Mouse (Mus musculus): ENCODE results near the gene Fstl4. TPM values are rescaled to one million over a fixed set of nuclear protein-coding genes. Genes with fewer than 3 reads are reported as not detected.
"Not testable (repeated sequence)": the region's sequence is repeated elsewhere in the genome, so short reads cannot be mapped to it uniquely, and the experiment has no call there.

The Fstl4 gene
- total RNA-seq, 2 experiments from 2014 or later = 2.9 to 3.2 TPM

DNA sequence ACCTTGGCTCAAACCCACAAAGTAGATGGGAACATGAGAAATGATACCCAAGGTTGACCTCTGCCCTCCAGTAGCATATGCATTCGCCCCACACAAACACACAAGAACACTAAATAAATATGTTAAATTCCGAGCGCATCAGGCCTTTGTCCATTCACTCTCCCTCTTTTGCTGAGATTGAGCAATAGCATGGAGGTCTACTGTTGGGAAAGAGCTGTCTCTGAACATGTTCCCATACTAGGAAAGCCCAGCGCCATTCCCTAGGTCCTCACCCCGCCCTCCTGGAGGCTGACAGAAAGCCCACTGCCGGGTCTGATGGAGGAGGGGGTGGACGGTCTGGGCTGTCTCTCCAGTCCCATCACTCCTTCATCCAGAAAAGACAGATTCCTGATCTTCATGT is 419.6 kb downstream of the Fstl4 start:
- intact Hi-C loops (cut with DNase I) = no loop called here
- no peak for DNase-seq

DNA sequence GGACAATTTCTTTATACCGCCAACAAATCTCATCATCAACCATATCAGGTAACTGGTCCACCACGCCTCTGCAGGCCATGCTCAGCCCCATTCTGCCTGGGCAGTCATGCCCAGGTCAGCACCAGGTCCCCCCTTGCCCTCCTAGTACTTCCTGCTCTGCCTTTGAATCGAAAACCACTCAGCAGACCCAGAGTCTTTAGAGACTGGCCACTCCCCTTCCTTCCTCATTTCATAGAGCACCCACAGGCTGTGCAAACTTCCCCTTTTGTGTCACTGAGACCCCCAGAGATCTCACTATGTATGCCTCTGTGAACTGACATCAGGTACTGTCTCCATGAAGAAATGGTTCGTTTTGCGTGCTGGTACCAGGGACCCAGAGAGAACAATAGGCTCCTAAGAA is 420.3 kb downstream of the Fstl4 start:
- intact Hi-C loops (cut with DNase I) = no loop called here
- DNase-seq = no peak

DNA sequence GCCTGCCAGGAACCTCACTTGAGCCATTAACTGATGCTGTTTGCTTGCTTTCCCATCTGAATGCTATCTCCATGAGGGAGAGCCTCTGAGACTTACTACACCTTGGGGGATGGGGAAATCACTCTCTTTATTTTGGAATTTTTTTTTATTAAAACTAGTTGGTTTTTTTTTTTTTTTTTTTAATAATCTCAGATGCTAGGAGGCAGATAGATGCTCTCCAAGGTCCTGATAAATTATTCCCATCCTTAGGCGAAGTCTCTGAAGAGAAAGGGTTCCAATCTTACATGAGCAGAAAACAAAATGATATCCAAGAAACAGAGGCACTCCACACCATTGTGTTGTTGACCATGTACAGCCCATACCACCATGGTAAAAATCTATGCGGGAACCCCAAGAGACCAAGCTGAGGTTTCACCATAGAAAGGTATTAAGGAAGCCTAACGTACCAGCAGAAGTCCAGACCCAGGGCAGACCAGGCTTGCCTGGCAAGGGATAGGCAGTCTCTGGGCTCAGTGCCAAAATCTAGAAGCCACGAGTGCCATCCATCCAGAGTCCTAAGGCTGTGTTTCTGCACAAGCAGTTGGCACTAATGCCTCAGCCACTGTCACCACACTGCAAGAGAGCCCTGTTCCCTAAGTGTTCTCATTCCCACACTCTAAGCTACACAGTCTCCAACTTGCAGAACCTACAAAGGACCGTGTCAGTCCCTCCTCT is 423.1 kb downstream of the Fstl4 start:
- DNase-seq = peak in 1 of 2 experiments; percentile 11

DNA sequence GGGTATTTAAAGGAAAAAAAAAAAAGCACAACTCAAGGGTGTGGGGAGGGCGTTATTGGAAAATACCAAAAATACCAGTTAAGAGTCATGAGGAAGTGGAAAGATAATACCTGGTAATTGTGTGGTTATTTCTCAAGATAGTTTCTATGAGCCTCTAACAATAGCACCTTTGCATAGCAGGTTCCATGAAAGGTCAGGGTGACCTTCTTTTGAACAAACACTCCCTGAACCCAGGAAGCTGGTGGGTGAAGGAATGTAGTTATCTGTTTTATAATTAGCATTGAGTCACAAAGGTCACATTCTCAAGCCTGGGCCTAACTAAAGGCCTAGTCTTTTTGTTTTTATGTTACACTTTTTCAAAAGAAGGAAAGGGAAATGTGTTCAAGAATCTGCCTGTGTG is 432.1 kb downstream of the Fstl4 start:
- intact Hi-C loops (cut with DNase I); DNase-seq: not testable (repeated sequence)

More for the DNA sequence above, 423.1 kb downstream of the Fstl4 start:
- intact Hi-C loops (cut with DNase I) = no loop called here

DNA sequence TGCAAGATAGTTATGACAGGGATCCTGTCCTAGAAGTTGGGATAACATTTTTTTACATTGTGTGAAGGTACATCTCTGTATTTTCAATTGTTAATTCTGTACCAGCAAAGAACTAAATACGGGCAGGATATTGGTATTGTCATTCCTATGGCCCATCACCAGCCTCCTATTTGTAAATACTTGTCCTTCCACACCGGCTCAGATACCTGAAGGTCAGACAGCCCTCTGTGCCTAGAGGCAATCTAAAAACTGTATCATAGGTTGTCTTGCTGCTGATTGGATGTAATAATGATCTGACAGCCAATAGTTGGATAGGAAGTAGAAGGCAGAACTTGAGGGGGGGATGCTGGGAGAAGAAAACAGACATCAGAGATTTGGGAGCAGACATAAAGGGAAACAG is 432.7 kb downstream of the Fstl4 start:
- intact Hi-C loops (cut with DNase I) = no loop called here
- DNase-seq = no peak

DNA sequence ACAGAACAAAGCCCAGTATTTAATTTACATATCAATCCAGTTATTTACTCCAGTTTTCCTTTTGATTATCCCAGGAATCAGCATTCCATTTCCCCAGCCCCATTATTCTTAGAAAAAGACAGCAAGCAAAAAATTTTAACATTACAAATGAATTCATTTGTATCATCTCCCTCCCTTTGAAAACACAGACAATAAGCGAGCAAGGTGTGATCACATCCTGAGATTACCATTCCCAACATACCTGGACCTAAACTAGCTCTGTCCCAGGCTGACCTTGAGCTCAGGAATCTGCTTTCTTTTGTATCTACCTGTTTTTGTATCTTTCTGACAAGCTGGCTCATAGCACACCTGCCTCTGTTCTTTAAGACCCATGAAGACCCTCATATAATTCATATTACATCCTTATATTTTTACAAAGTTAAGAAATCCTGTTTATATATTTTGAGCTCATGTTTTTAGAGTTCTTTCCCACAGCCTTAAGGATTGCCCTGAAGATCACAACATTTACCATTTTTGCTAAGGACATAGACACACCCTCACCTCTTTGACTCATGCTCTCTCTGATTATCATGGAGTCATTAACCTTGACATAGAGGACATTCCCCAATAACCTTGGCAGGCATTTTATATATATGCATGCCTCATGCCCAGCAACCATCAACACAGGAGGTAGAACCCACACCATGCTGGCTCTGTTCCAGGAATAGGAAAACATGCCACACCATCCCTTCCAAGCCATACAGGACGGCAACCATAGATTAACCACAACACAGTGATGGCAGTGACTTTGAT is 438.2 kb downstream of the Fstl4 start:
- no peak for DNase-seq
- intact Hi-C loops (cut with DNase I) = no loop called here

DNA sequence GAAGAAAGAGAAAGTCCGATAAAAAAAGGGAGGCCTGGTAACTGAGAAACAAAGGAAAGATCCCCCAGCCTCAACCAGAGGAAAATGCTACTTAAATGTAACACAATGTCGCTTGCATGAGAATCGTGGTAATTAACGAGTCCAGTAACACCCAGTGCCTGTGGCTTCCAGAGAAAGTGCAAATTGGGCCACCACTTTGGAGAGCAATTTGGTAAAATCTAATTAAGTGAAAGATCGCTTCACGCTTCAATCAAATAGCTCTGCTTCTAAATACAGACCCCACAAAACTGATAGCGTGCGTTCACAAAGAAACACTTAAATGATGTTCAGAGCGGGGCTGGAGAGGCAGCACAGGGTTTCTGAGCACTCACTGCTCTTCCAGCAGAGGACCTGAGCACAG is 446.4 kb downstream of the Fstl4 start:
- intact Hi-C loops (cut with DNase I) = no loop called here

DNA sequence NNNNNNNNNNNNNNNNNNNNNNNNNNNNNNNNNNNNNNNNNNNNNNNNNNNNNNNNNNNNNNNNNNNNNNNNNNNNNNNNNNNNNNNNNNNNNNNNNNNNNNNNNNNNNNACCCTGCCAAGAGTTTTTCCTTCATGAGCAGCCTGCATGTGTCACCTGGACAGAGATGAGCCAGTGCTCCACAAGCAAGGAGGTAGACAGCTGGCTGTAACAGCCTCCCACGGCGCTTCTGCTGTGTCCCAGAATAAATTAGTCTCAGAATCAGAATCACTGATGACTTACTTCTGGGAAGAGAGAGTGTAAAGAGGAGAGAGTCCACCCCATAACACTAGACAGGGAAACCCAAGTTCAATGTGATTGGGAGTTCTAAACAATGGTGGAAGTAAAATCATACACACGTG is 464.6 kb downstream of the Fstl4 start:
- intact Hi-C loops (cut with DNase I) = no loop called here
- no peak for DNase-seq

More for the DNA sequence above, 446.4 kb downstream of the Fstl4 start:
- no peak for DNase-seq

DNA sequence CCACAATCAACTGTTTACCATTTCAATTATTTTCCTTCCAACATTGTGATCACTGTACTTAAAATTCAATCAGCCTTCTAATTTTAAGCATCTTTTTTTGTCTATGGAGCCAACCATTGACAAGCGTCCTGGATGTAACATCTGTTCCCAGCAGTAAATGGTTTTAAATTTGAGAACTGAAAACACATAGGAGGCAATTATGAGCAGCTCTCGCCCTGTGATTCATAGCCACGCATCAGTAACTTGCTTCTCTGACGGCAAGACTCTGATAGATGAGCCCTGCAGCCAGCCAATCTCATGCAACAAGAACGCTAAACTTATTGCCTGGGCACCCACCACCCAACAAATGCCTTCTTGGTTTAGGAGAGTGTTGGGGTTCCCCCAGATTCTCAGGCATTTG is 467.4 kb downstream of the Fstl4 start:
- DNase-seq = no peak
- intact Hi-C loops (cut with DNase I) = no loop called here

DNA sequence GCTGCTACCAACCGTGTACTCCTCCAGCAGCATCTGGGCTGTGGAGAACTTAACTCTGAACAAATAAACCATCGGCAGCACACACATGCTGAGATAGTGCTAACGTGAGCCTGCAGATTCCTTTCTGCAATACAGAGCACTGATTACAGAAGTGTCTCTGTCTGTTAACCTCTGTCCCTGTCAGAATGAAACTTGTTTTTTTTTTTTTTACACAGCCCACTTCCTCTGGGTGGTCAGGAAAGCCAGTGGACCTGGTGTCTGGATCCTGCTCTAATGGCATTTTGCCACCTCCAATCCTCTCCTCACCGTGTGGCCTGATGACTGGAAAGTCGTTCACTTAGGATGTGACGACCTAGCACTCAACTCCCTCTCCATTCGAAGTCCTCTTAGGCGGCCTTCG is 469.2 kb downstream of the Fstl4 start:
- DNase-seq = no peak
- intact Hi-C loops (cut with DNase I) = no loop called here
